Mouse (Mus musculus): ENCODE measurements around the gene Bend5. TPM values are rescaled to one million over a fixed set of nuclear protein-coding genes. Genes with fewer than 3 reads are reported as not detected.

The Bend5 gene
- polyA plus RNA-seq, 1 experiment from 2014 or later = 1.4 TPM

GRCm38 (mm10) chr4:111417716-111418115 lies 2.9 kb downstream of the Bend5 start:
- Histone ChIP-seq H3K4me3 (ENCODE audit: low read depth, low read length) (no peak overlapping the region), H3K36me3 (replicated peaks; ENCODE audit: insufficient read depth, low read length) (no peaks in the 10 kb centered on the region), H3K27ac (ENCODE audit: low read depth) (no peak overlapping the region), H3K9me3 (ENCODE audit: low read length) (no peaks in the 10 kb centered on the region), H3K4me1 (ENCODE audit: insufficient read depth) (0 out of 2 replicates have a peak, but pooled peaks cover 2% of the 10 kb centered on the region), H3K4me2 (ENCODE audit: low read depth, low read length) (no peak overlapping the region), H3K27me3 (ENCODE audit: insufficient read depth, low read length) (peaks cover 4% of the 10 kb centered on the region; the same call in 1 of the 2 replicates), H3K9ac (replicated peaks) (no peak overlapping the region)
- DNase-seq = no peak
- WGBS (ENCODE audit: insufficient replicate concordance) = 80% methylated on average over 5 of the region's 5 CpGs
- TF ChIP-seq EP300 (IDR thresholded peaks at IDR 0.05; ENCODE audit: low read depth) (no peak), CTCF (IDR thresholded peaks at IDR 0.05; ENCODE audit: low read depth) (no peak)
- no peak for ATAC-seq

GRCm38 (mm10) chr4:111419476-111419875 lies 4.7 kb downstream of the Bend5 start:
- no peak for DNase-seq
- 74% methylated on average over 1 of the region's 1 CpGs for WGBS (ENCODE audit: insufficient replicate concordance)
- H3K4me3 ChIP-seq (ENCODE audit: low read depth, low read length) = no peak overlapping the region
- no peaks in the 10 kb centered on the region for H3K36me3 ChIP-seq (replicated peaks; ENCODE audit: insufficient read depth, low read length)
- H3K4me2 ChIP-seq (ENCODE audit: low read depth, low read length) = no peak overlapping the region
- H3K27me3 ChIP-seq (ENCODE audit: insufficient read depth, low read length) = no peaks in the 10 kb centered on the region; the same call in 1 of the 2 replicates
- TF ChIP-seq CTCF (IDR thresholded peaks at IDR 0.05; ENCODE audit: low read depth) = no peak
- TF ChIP-seq EP300 (IDR thresholded peaks at IDR 0.05; ENCODE audit: low read depth) = no peak
- ATAC-seq = no peak
- H3K9me3 ChIP-seq (ENCODE audit: low read length) = no peaks in the 10 kb centered on the region
- H3K27ac ChIP-seq (ENCODE audit: low read depth) = no peak overlapping the region
- no peaks in the 10 kb centered on the region for H3K4me1 ChIP-seq (ENCODE audit: insufficient read depth)
- H3K9ac ChIP-seq (replicated peaks) = no peak overlapping the region

- no peak overlapping the region for H3K4me2 ChIP-seq (ENCODE audit: low read depth, low read length)
- TF ChIP-seq EP300 (IDR thresholded peaks at IDR 0.05; ENCODE audit: low read depth) (no peak), CTCF (IDR thresholded peaks at IDR 0.05; ENCODE audit: low read depth) (no peak)
- ATAC-seq (no peak), DNase-seq (no peak)
- WGBS (ENCODE audit: insufficient replicate concordance) = 80% methylated on average over 3 of the region's 3 CpGs
- no peaks in the 10 kb centered on the region for H3K9me3 ChIP-seq (ENCODE audit: low read length)
- no peak overlapping the region for H3K4me3 ChIP-seq (ENCODE audit: low read depth, low read length)
- no peaks in the 10 kb centered on the region for H3K4me1 ChIP-seq (ENCODE audit: insufficient read depth)
- no peak overlapping the region for H3K27ac ChIP-seq (ENCODE audit: low read depth)
- no peak overlapping the region for H3K9ac ChIP-seq (replicated peaks)
- no peaks in the 10 kb centered on the region for H3K36me3 ChIP-seq (replicated peaks; ENCODE audit: insufficient read depth, low read length)
- H3K27me3 ChIP-seq (ENCODE audit: insufficient read depth, low read length) = no peaks in the 10 kb centered on the region
Observed at GRCm38 (mm10) chr4:111420031-111420430, 5.2 kb downstream of the Bend5 start.

GRCm38 (mm10) chr4:111420955-111421354 lies 6.1 kb downstream of the Bend5 start:
- TF ChIP-seq EP300 (IDR thresholded peaks at IDR 0.05; ENCODE audit: low read depth) (no peak), CTCF (IDR thresholded peaks at IDR 0.05; ENCODE audit: low read depth) (no peak)
- no peak overlapping the region for H3K9ac ChIP-seq (replicated peaks)
- no peaks in the 10 kb centered on the region for H3K4me1 ChIP-seq (ENCODE audit: insufficient read depth)
- no peak for DNase-seq
- no peaks in the 10 kb centered on the region for H3K36me3 ChIP-seq (replicated peaks; ENCODE audit: insufficient read depth, low read length)
- no peak overlapping the region for H3K4me2 ChIP-seq (ENCODE audit: low read depth, low read length)
- WGBS (ENCODE audit: insufficient replicate concordance) = 80% methylated on average over 4 of the region's 4 CpGs
- H3K4me3 ChIP-seq (ENCODE audit: low read depth, low read length) = no peak overlapping the region
- no peaks in the 10 kb centered on the region for H3K27me3 ChIP-seq (ENCODE audit: insufficient read depth, low read length)
- ATAC-seq = no peak
- H3K9me3 ChIP-seq (ENCODE audit: low read length) = no peaks in the 10 kb centered on the region
- H3K27ac ChIP-seq (ENCODE audit: low read depth) = no peak overlapping the region

GRCm38 (mm10) chr4:111421785-111422184 lies 7.0 kb downstream of the Bend5 start:
- ATAC-seq = no peak
- WGBS (ENCODE audit: insufficient replicate concordance) = 67% methylated on average over 6 of the region's 6 CpGs

GRCm38 (mm10) chr4:111424371-111424950 lies 9.7 kb downstream of the Bend5 start:
- H3K9me3 ChIP-seq (ENCODE audit: low read length) = no peaks in the 10 kb centered on the region
- no peak overlapping the region for H3K4me2 ChIP-seq (ENCODE audit: low read depth, low read length)
- no peaks in the 10 kb centered on the region for H3K27me3 ChIP-seq (ENCODE audit: insufficient read depth, low read length)
- TF ChIP-seq CTCF (IDR thresholded peaks at IDR 0.05; ENCODE audit: low read depth) (no peak), EP300 (IDR thresholded peaks at IDR 0.05; ENCODE audit: low read depth) (no peak)
- H3K4me1 ChIP-seq (ENCODE audit: insufficient read depth) = no peaks in the 10 kb centered on the region
- DNase-seq (no peak), ATAC-seq (no peak)
- no peak overlapping the region for H3K4me3 ChIP-seq (ENCODE audit: low read depth, low read length)
- H3K27ac ChIP-seq (ENCODE audit: low read depth) = no peak overlapping the region
- 54% methylated on average over 1 of the region's 1 CpGs for WGBS (ENCODE audit: insufficient replicate concordance)
- H3K36me3 ChIP-seq (replicated peaks; ENCODE audit: insufficient read depth, low read length) = no peaks in the 10 kb centered on the region
- no peak overlapping the region for H3K9ac ChIP-seq (replicated peaks)

More at GRCm38 (mm10) chr4:111421785-111422184, 7.0 kb downstream of the Bend5 start:
- no peak overlapping the region for H3K9ac ChIP-seq (replicated peaks)
- no peaks in the 10 kb centered on the region for H3K27me3 ChIP-seq (ENCODE audit: insufficient read depth, low read length)
- no peak overlapping the region for H3K27ac ChIP-seq (ENCODE audit: low read depth)
- no peaks in the 10 kb centered on the region for H3K4me1 ChIP-seq (ENCODE audit: insufficient read depth)
- H3K4me2 ChIP-seq (ENCODE audit: low read depth, low read length) = no peak overlapping the region
- no peaks in the 10 kb centered on the region for H3K9me3 ChIP-seq (ENCODE audit: low read length)
- H3K36me3 ChIP-seq (replicated peaks; ENCODE audit: insufficient read depth, low read length) = no peaks in the 10 kb centered on the region
- H3K4me3 ChIP-seq (ENCODE audit: low read depth, low read length) = no peak overlapping the region
- no peak for TF ChIP-seq CTCF (IDR thresholded peaks at IDR 0.05; ENCODE audit: low read depth)
- TF ChIP-seq EP300 (IDR thresholded peaks at IDR 0.05; ENCODE audit: low read depth) = no peak
- DNase-seq = no peak

All from liver, postnatal 0 days (tissue).